Mouse (Mus musculus) lung, postnatal 14 days (tissue): ENCODE measurements around the gene Zfp598.
"Not testable (repeated sequence)": the region's sequence is repeated elsewhere in the genome, so short reads cannot be mapped to it uniquely, and the experiment has no call there.

Experiments used
- DNase-seq: peaks from one replicate; pipeline ENCODE4 v3.0.0; 2021

Zfp598 gene

DNA sequence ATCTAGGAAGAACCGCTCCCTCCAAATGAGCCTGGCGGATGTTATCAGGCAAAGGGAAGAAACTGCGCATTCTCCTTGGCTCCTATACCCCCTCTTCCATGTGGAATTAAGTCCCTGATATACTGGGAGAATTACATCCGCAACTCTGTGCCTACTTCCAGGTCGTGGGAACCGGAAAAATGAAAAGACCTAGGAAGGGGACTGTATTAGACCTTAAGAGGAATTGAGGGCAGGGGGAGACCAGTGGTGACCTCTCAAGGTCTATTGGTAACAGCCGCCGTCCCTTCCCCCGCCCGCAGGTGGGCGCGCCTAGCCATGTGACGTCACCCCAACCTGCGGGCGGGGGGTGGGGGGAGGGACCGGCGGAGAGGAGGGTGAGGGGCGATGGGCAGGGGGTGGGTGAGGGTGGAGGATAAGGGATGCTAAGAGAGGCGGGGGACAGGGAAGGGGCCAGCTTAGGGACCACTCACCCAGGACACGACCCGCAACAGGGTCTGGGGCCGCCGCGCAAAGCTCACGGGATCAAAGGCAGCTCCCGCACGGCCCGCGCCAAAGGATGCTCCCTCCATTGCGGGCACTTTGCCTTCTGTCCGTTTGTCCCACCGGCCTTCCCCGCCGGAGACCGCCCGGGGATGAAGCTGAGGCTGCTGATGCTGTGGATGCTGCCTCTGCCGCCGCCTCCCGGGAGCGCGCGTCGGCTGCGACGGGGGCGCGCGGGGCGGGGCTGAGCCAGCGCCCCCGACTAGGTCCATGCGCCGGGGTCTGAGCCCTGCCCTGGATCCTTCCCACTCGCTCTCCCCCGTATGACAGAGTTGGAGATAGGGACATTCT, 20.0 kb downstream of the Zfp598 start, which contains the start of gene Syngr3:
Syngr3 (minus strand) TSS at position 705 of the 831 bp plus-strand sequence.
- no peak for DNase-seq

DNA sequence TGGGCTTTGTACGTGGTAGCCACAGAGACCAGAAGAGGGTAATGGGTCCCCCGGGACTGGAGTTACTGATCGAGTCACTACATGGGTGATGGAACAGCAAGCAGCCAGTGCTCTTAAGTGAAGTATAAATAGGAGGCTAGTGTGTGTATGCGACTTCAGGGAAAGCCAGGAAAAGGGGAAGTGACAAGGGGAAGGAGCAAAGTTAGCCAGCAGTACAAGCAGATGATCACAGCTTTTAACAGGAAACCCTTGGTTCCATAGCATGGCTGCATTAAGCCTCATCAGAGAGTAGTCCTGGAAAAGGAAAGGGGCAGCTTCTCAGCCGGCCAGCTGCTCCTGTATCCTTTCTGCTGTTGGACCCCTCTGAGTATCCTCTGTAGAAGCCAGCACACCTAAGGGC, 22.9 kb downstream of the Zfp598 start:
- no peak for DNase-seq

DNA sequence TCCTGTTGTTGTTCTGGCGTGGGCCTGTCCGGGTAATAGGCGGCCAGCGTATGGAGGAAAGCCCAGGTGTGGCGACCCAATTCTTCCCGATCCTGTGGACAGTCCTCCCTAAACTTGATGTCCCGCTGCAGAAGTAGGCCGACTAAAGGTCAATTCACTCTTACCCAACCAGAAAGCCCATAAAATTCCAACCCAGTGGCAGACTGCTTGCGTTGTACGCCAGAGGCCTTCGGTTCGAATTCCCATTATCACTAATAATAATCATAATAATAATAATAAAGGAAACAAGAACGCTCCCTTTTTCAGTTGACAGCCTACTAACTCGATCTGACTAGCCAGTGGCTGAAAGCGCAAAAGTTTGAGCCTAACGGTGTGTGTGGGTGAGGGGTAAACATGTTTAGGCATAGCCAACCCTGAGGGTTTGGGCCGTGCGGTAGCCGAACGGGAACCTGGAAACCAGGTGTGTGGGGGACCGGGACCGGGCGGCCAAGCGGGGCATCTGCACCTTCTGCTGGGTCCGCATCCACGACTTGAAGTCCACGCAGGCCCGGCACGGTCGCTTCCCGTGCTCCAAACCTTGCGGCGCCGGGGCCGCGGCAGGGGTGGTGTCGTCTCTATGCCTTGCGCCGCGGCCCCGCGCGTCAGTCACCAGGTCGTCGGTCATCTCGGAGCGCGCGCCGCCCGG, 26.0 kb downstream of the Zfp598 start:
- DNase-seq = no peak

DNA sequence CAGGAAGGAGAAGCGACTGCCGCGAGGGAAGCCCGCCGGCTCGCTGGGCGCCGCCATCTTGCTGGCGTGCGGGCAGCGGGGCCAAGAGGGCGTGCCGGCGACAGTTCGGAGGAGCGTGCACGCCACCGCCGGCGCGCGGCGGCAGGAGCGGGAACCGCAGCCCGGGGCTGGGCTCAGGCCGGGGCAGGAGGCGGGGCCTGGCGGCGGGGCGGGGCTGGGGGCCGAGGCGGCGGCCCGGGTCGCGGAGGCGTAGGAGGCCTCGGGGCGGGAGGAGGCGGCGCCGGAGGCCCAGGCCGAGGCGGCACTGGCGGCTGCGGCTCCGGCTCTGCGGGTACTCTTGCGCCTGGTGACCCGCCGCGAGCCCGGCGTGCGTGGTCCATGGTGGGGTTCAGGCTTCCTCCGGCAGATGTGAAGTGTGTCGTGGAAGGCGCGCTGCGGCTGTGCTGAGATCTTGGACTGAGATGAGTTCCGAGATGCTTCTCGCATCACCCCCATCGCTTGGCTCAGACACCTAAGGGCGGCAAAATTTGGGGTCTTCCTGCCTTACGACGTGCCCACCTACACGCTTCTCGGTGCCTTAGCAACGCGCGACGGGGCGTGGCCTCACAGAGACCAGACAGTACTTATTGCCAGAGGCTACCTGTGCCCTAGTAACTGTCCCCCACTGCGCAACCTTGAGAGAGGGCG, 26.7 kb downstream of the Zfp598 start, which contains the start of the genes Gfer and Noxo1:
Gfer (minus strand) TSS at position 146 of the 687 bp plus-strand sequence.
Noxo1 (plus strand) TSS at position 224 of the 687 bp plus-strand sequence.
- peak; percentile 89 for DNase-seq

DNA sequence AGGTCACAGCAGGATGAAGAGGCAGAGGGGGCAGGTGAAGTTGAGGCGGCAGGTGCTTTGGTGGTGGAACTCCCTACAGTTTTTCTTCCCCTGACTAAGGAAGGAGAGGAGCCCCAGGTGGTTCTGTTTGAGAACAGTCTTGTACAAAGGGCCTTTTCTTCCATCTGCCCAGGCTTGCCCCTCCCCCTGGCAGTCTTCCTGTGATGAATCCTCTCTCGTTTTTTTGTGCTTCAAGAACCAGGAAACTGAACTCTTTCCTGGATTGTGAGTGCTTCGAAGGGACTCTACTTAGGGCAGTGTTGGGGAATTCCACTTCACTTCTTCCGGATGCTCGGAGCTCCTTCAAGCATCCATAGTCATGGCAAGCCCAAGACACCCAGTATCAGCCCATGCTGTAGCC, 28.5 kb downstream of the Zfp598 start:
- DNase-seq = no peak

DNA sequence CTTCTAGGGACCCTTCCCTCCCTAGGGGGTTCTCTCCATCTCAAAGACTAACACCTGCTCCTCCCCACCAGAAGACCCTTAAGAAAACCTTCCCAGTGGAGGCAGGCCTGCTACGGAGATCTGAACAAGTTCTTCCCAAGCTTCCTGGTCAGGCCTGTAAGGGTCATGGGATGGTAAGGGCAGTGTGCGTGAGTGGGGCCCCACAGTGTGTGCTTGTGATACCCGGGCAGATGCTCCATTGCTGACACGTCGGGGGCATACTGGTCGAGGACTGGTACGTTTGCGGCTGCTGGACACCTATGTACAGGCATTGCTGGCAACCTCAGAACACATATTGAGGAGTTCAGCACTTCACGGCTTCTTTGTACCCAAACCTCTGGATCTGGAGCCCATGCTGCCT, 29.2 kb downstream of the Zfp598 start:
- DNase-seq = no peak

DNA sequence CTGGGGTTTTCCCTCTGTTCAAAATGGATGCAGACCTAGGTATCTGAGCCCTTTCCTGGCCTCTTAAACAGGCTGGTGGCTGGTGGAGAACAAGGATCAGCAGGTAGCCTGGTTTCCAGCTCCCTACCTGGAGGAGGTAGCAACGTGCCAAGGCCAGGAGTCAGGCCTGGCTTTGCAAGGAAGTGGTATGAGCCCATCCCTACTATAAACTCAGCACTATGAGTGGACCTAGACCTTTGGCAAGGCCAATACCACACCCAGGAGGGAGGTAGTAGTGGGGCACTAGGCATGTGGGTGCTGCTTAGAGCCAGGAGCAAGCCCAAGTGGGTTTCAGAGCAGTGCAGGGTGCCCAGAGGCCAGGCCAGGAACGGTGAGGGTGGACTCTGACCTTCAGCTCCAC, 30.0 kb downstream of the Zfp598 start:
- DNase-seq = no peak

DNA sequence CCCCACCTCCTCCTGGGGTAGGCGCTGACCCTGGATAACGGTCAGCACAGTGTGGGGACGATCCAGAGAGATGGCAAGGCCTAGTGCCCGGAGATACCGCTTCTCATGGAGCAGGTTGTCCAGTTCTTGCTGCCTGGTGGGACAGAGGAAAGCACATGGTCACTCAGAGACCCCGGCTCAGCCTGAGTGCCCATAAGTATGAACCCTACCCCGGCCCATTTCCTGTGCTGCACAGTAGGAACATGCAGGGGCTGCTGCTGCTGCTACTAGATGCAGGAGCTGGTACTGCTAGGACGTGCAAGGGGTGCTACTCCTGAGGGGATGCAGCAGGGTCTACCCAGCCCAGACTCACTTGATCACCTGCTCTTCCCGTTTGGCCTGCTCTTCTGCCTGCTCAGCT, 31.8 kb downstream of the Zfp598 start:
- DNase-seq = no peak

DNA sequence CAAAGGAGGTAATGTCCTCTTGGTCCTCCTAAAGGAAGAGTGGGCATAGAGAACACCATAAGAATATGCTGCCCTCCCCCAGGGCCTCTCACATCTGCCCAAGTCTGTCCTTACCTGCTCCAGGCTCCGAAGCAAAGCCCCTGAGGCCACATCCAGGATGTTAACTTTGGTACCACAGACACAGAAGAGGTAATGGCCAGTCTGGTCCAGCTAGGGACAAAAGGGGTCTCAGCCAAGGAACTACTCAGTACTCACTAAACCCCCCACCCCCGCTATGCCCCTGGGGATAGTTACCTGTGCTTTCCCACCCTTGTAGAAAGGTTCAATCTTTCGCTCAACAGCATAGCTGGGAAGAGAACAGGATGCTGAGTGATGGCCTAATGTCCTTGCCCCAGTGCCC, 36.3 kb downstream of the Zfp598 start:
- no peak for DNase-seq

DNA sequence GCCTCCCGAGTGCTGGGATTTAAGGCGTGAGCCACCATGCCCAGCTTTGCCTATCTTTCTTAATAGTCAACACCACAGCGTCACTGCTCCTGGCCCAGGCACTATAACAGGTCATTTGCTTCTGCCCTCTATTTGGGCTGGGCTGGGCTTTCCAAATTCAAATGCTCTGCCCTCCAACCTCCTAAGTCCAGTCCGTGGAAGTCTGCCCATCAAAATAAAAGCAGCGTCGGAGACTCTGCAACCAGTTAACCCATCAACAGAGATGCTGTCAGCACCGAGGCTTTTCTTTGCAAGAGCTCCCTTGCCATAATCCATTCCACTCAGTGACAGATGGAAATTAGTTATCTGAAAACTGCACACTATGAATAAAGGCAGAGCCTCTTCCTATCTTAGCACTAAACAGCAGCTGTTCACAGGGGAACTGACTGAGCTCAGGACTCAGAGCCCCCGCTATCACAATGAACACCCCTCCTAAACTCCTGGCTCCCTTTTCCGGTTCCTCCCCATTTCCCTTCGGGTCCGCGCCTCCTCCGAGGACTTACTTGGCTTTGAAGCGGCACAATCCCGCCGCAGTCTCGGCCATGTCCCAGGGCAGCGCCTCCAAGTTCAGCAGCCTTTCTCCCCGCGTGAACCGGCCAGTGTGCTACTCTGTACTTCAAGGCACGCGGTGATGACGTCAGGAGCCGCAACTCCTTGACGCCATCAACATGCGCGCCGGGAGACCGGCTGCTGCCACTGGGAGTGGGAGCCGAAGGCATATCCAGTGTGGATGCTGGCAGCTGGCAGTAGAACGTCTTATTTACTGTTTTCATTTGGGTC, 37.7 kb downstream of the Zfp598 start, which contains the start of gene Tbl3:
Tbl3 (minus strand) TSS at position 679 of the 819 bp plus-strand sequence.
- peak; percentile 95 for DNase-seq

DNA sequence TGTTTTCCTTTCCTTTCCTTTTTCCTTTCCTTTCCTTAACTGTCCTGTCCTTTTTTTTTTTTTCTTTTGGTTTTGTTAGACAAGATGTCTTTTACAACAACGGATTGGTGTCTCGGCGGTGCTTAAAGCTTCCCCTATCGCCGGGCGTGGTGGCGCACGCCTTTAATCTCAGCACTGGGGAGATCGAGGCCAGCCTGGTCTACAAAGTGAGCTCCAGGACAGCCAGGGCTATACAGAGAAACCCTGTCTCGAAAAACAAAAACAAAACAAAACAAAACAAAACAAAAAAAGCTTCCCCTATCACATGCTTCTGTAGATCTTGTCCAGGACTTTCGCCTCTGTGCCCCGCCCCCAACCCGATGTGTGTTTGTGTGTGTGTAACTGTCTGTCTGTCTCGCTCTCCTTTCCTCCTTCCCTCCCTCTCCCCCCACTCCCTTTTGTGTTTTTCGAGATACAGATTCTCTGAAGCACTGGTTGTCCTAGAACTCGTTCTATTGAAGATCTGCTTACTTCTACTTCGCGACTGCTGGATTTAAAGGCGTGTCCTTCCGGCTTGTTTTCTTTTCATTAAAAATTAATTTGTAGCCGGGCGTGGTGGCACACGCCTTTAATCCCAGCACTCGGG, 38.4 kb downstream of the Zfp598 start:
- DNase-seq = no peak

DNA sequence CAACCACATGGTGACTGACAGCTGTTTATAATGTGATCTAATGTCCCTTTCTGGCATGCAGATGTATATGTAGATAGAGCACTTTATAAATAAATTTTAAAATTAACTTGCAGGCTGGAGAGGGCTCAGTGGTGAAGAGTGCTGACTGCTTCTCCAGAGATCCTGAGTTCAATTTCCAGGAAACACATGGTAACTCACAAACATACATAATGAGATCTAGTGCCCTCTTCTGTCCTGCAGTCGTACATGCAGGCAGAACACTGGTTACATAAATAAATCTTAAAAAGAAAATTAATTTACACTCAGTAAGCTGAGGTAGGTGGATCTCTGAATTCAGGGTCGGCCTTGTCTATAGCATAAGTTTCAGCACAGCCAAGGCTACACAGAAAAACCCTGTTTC, 39.2 kb downstream of the Zfp598 start:
- DNase-seq = no peak

DNA sequence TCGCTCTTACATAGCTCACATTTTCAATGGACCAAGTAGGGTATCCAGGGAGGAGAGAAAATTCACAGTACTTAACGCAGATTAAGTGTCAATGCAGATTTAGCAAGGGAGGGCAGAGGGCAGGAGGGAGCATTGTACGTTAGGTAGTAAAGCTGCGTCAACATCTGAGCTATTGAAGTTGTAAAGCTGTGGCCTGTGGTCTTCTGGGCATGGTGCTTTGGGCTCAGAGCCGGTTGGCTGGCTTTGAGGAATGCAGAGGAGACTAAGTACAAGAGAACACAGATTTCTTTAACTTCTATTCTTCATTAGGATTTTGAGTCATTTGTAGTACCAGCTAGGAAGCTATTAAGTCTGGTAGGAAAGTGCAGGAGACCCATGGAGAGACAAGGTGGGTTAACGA, 46.1 kb downstream of the Zfp598 start:
- DNase-seq = no peak

DNA sequence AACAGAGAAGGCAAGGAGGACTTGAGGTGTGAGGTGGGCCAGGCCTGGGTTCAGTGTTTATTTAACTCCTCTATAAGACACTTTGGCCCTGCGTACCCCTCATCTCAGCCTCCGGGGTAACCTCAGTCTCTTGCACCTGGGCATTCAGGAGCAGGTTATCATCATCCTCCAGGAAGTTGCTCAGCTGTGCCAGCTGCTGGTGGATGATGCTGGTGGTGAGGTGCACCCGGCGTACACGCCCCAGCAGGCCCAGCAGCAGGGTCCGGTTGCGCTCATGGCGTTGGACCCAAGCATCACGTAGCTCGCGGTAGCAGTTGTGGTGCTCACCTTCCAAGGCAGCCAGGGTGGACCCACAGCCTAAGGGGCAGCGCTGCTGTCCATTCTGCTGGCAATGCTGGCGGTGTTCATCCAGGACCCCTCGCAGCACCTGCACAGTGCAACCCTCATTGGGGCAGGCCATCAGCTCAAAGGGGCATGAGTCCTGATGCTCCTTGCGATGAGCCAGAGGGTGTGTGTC, 46.7 kb downstream of the Zfp598 start:
- DNase-seq = no peak

DNA sequence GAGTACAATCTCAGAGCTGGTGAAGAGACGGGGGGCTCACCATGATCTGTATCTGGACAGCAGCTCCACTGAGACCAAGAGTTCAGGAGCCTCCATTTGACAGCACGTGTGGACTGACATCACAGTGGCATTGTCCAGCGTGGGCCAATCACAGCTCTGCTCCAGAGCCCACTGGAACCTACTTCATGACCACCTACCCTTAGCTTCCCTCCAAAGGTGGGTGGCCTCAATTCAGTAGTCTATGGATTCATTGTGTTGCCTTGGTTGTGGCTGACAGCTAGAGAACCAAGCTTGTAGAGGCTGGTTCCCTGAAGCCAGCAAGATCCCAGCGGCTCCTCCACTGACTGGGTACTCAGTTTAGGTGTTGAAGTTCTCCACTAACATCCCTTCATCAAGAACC, 48.5 kb downstream of the Zfp598 start, which contains the start of the genes Rnf151 and Rps2:
Rnf151 (minus strand) TSS at position 121 of the 400 bp plus-strand sequence.
Rps2 (plus strand) TSS at position 174 of the 400 bp plus-strand sequence.
- DNase-seq = no peak

DNA sequence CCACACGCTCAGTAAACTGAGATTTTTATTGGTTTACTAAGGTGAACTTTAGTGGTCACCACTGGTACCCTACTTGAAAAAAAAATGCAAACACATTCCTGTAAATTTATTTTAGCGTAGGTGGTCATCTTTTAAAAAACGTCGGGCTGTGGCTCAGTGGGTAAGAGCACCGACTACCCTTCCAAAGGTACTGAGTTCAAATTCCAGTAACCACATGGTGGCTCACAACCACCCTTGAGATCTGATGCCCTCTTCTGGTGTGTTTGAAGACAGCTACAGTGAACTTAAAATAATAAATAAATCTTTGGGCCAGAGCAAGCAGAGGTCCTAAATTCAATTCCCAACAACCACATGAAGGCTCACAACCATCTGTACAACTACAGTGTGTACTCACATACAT, 49.5 kb downstream of the Zfp598 start:
- DNase-seq = not testable (repeated sequence)

DNA sequence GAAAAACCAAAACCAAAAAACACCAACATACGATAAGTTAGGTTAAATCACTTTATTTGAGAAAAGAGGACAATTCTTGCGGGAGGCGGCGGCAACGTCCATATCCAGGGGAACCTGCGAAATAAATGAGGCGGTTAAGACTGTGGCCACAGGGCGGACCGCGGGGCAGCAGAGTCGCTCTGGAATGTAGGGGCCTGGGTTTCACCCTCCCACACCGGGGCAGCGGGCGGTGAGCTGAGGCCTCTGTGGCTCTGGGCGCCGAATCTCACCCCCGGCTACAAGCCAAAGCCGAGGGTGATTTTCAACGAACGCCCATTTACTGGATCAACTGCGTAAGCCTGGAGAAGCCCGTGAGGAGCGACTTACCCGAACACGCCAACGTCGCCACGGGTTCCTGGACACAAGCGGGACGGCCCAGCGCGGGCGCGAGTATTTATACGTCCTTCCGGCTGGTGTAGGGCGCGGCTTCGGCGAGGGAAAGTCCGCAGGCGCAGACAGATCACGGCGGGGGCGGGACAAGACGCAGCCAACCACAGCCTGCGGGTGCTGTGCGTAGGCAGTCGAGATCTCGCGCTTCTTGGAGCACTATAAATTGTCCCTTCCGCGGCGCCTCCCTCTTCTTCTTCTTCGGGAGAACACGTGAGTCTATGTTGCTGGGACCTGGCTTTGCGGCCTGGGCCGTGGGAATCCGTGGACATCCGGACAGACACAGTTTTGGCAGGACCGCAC, 50.2 kb downstream of the Zfp598 start:
- DNase-seq = peak; percentile 98

DNA sequence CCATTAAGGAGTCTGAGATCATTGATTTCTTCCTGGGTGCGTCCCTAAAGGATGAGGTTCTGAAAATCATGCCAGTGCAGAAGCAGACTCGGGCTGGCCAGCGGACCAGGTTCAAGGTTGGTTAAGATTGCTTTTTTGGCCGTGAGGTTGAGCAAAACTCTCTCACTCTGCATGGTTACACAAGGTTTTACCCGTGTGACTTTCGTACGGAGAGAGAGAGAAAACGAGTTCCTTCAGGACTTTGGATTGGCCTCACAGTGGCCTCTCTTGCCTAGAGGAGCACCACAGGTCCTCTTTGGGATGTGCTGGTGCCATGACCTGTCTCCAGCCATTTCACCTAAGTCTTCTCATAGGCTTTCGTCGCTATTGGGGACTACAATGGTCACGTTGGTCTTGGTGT, 51.1 kb downstream of the Zfp598 start:
- DNase-seq = not testable (repeated sequence)

DNA sequence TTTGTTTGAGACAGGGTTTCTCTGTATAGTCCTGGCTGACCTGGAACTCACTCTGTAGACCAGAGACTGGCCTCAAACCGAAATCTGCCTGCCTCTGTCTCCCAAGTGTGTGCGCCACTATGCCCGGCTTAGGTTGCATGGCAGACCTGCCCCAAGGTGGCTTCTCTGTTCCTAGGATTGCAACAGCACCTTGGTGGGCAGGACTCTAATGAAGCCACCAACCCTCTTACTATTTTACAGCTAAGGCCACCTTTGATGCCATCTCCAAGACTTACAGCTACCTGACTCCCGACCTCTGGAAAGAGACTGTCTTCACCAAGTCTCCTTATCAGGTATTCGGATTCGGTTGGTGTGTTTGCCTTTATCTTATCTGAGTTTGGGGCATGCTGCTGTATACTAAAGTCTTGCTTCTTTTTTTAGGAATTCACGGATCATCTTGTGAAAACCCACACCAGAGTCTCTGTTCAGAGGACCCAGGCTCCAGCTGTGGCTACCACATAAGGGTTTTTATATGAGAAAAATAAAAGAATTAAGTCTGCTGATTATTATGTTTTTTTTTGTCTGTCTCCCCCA, 52.0 kb downstream of the Zfp598 start:
- DNase-seq = not testable (repeated sequence)

DNA sequence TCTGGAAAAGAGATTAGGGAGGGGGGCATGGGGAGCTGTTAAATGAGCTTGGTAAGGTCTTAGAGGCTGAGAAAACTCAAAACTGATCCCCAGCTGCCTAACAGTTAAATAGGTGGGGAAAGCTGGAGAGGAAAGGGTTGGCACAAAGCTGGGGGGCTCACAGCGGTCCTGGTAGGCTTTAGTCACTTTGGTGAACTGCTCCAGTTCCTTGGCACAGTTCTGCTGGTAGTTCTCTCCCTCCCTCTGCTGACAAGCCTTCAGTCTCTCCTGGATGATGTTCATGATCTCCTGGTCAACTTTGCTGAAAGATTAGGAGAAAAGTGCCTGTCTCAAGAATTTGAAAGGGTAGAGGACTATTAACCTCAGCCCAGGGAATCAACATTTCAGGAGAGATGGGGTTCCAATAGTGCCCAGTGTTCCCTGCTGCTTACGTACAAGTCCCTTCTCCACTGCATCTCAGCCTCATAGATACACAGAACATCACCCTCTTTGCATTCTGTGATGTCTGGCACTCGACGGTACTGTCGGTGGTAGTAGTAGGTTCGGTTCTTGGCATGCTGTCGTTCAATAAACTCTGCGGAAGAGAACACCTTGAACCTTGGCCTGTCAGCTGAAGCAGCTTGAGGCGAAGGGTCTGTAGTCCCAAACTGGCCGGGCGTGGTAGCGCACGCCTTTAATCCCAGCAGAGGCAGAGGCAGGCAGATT, 52.9 kb downstream of the Zfp598 start:
- no peak for DNase-seq
